Mouse (Mus musculus) right cerebral cortex, postnatal 4 days (tissue): ENCODE measurements around the gene Ssty2.
"Not testable (repeated sequence)": the region's sequence is repeated elsewhere in the genome, so short reads cannot be mapped to it uniquely, and the experiment has no call there.

Experiments
- DNase-seq: peaks from one replicate; pipeline ENCODE4 v3.0.0-alpha.2; 2022

Gene Ssty2

GRCm38 (mm10) chrY:67047972-67048371 lies at the start of gene Ssty2:
Ssty2 (minus strand) TSS chrY:67048072.
- not testable (repeated sequence) for DNase-seq
